Mouse (Mus musculus): Measurements from ENCODE around the gene Ppm1b. TPM values are rescaled to one million over a fixed set of nuclear protein-coding genes. Genes with fewer than 3 reads are reported as not detected.

The Ppm1b gene
- 110 TPM for total RNA-seq (2023)

GRCm38 (mm10) chr17:84956441-84956840 lies at the start of gene Ppm1b:
Gene Ppm1b (plus strand): TSS chr17:84956741.

GRCm38 (mm10) chr17:85028093-85028739 lies 71.7 kb downstream of the Ppm1b start, which contains the start of gene Slc3a1:
Gene Slc3a1 (plus strand): TSS chr17:85028376.

Other genes with a start within 250 kb of the Ppm1b start
- 44.0 TPM for gene Lrpprc, start 166.0 kb upstream of the Ppm1b start, total RNA-seq (2023)
- 3.3 TPM for gene Slc3a1, start 71.6 kb downstream of the Ppm1b start, total RNA-seq (2023)
- 17.0 TPM for gene Prepl, start 133.5 kb downstream of the Ppm1b start, total RNA-seq (2023)
- 5.7 TPM for gene Camkmt, start 133.8 kb downstream of the Ppm1b start, total RNA-seq (2023)